Mouse (Mus musculus): ENCODE results near the gene Chd2.

Chd2 gene

GRCm38 (mm10) chr7:73540202-73541078 lies 1.2 kb downstream of the Chd2 start:
- in situ Hi-C loops (cut with MboI, MseI), result no loop called here

GRCm38 (mm10) chr7:73539116-73539682 lies 2.4 kb downstream of the Chd2 start:
- in situ Hi-C loops (cut with MboI, MseI), result no loop called here

DNA sequence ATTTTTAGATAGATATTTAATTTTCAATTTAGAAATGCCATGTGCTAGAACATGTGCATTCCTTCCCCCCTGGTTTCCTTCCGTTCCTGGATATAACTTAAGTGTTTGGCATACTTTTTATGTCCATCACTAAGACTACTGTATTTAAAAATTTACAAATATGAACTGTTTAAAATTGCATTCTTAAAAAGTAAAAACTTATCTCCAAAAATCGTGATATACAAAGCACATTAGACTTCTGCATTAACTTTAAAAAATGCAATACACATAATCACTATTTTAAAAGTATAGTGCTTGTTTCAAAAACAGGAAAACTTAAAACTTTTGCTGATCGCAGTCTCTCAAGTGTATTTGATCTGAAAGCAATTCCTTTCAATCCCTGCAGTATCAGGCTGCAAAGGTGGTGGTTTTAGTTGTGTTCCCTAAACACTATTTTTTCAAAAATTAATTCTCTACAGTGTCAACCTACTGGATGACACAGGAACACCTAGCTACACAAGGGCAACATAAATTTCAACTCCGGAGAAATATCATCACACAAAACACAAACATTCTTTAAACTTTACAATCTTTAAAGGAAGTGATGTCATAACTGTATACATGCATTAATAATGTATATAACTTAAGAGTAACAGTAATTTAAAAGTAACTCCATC lies 3.1 kb downstream of the Chd2 start:
- in situ Hi-C loops (cut with MboI, MseI), result no loop called here

GRCm38 (mm10) chr7:73537634-73538423 lies 3.8 kb downstream of the Chd2 start:
- in situ Hi-C loops (cut with MboI, MseI), result no loop called here

GRCm38 (mm10) chr7:73537228-73537627 lies 4.4 kb downstream of the Chd2 start:
- in situ Hi-C loops (cut with MboI, MseI), result no loop called here

DNA sequence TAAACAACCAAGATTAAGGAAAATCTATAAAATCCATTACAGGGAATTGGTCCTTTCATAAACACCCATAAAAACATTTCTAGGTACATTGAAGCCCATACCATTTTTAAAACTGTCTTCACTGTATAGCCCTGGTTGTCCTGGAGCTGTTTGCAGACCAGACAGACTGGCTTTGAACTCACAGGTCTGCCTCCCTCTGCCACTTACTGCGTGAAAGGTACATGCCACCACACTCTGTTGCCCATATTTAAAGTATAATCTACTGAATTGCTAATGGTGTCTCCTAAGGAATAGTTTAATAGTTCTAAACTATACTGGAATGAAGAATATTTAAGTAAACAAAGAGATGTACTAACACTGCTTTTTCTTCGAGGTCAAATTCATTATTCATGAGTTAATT lies 5.1 kb downstream of the Chd2 start:
- in situ Hi-C loops (cut with MboI, MseI), result no loop called here

DNA sequence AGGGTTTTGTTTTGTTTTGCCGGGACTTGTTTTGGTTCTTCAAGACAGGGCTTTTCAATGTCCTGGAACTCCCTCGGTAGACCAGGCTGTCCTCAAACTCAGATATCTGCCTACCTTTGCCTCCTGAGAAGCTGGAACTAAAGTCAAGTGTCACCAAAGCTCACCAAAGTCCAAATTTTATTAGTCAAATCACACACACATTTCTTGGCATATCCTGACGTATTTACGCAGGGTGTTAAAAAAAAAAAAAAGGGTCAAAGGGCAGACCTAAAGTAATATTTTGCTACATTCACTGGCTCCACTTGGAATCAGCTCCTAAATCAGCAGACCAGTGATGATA lies 5.8 kb downstream of the Chd2 start:
- in situ Hi-C loops (cut with MboI, MseI), result no loop called here

- in situ Hi-C loops (cut with MboI, MseI), result no loop called here
These were observed 6.4 kb downstream of the Chd2 start for GRCm38 (mm10) chr7:73534937-73535860.

GRCm38 (mm10) chr7:73533457-73533856 lies 8.2 kb downstream of the Chd2 start:
- in situ Hi-C loops (cut with MboI, MseI), result no loop called here

- in situ Hi-C loops (cut with MboI, MseI), result no loop called here
These were observed 8.7 kb downstream of the Chd2 start for GRCm38 (mm10) chr7:73532916-73533315.

- in situ Hi-C loops (cut with MboI, MseI), result no loop called here
These were observed 9.5 kb downstream of the Chd2 start for GRCm38 (mm10) chr7:73532139-73532538.

DNA sequence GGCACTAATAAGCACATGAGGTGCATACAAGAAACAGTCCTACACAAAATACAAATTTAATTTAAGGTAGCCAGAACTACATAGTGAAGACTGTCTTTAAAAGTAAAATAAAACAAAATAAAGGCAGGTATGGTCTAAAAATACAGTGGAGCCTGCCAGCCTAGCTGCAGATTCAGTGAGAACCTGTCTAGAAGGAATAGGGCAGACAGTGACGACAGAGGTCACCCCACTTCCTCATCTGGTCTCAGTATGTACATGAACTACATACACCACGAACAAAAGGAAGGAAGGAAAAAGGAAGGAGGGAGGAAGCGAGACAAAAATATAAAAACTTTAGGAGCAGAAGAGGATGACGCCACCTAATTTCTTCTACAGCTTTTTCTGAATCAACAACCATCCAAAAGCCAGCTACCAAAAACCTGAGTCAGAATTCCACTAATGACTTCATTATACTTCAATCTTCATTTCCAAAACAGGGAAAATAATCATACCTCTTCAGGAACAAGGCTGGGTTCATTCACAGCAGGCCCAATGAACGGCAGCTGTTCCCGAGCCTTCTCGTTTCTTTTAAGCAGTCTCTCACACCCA lies 10.0 kb downstream of the Chd2 start:
- in situ Hi-C loops (cut with MboI, MseI), result no loop called here

DNA sequence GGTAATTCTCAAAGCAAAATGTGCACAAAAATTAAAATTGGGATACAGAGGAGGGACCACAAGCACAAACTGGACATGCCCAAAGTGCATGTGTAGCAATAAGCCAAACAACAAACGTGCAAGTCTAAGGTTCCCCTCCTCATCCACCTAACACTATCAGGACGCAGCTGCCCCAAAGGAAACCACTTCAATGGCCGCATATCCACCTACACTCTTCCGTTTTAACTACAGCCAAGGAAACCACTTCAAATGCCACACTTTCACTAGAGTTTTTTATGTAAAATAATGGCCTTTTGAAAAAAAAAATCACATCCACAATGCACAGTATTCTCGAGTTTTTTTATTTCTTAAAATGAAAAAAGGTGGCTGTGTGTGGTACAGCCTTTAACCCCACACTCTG lies 10.8 kb downstream of the Chd2 start:
- in situ Hi-C loops (cut with MboI, MseI), result no loop called here

GRCm38 (mm10) chr7:73530164-73530563 lies 11.5 kb downstream of the Chd2 start:
- in situ Hi-C loops (cut with MboI, MseI), result no loop called here

DNA sequence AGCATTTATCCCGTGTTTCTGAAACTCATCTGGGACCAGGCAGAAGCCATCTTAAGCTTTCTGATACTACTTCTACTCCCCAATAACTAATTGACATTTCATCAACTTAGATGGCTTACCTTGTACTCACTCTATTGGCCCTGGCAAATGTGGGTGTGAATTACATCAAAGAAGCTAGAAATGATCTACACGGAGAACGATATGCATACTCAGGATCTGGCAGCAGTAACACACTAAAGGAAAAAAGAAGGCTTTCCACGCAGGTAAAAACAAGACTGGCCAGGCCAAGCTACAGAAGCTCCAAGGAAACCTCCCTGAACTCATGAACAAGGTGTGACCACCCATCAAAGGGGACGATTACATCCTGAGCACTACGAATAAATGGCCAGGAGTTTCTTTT lies 12.4 kb downstream of the Chd2 start:
- in situ Hi-C loops (cut with MboI, MseI), result loop anchor here (5.0 kb wide), 1 partner anchor 93 kb away; no protein-coding TSS in a partner anchor

- in situ Hi-C loops (cut with MboI, MseI), result loop anchor here (5.0 kb wide), 1 partner anchor 94 kb away; no protein-coding TSS in a partner anchor
These were observed 13.2 kb downstream of the Chd2 start for GRCm38 (mm10) chr7:73528377-73528894.

- in situ Hi-C loops (cut with MboI, MseI), result loop anchor here (5.0 kb wide), 1 partner anchor 95 kb away; no protein-coding TSS in a partner anchor
These were observed 14.4 kb downstream of the Chd2 start for GRCm38 (mm10) chr7:73527225-73527624.

DNA sequence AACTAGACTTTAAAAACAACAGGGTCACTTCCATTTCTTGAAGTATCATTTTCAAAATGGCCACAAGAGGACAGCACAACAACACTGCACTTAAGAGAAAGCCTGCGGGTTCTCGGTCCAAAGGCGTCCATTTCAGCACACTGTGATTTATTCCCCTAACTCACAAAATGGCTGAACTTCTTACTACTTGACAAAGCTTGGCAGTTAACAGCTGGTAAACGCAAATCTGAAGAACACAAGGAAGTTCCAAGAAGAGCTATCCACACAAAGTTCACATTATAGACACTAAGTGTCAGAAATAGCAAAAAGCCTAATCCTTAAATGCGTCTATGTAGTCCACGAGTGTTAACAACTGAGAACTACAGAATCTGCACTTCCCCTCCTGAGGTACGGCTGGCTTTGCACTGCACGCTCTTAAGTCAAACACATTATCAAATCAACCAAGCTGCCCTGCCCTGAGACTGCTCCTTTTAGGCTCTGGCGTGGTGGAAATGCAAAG lies 17.1 kb downstream of the Chd2 start:
- in situ Hi-C loops (cut with MboI, MseI), result no loop called here

DNA sequence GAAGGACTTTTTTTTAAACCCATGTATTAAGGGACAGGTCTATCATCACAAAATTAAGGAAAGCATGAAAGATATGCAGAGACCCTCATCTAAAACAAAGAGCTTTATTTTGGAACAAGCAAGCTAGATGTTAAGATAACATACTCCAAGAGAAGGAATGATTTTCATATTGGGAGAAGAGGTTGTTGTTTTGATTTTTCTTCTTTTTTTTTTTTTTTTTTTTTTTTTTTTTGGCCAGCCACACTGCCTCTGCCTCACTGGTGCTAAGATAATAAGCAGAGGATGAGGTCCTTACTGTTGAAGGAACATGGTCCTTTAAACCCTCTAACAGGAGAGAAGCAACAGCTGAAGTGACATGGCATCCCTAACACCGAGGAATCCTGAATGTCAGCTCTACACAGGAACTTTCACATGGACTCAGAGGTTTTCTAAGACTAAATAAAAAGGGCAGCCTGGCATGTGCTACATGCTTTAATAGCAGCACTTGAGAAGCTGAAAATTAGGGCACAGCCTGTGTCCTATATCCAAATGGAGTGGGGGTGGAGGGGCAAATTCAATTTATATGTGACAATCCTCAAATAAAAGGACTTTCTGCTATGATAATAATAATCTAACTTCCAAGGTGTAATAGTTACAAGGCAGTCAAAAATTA lies 17.9 kb downstream of the Chd2 start:
- in situ Hi-C loops (cut with MboI, MseI), result no loop called here
